Mouse (Mus musculus): ENCODE data around the gene Smarca2. TPM values are rescaled to one million over a fixed set of nuclear protein-coding genes. Genes with fewer than 3 reads are reported as not detected.

The Smarca2 gene
- total RNA-seq, 2 experiments from 2014 or later: 280 to 296 TPM

DNA sequence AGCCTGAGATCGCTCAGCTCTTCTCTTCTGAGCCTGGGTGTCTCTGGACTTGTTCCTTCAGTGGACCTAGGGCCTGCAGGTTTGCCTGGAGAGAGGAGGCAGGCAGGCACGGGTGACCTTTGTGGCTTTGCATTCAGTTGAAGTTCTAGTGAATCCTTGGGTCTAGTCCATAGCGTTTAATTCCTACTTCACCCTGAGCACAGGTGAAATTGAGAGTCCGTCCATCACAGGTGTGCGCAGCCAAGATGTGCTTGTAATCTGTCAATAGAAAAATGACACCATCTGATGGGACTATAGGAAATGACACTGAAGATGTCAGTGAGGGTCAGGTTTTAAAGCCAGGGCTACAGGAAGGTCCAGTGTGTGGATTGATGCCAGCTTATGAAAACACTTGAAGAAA lies 164.0 kb downstream of the Smarca2 start:
- TF ChIP-seq CTCF (IDR thresholded peaks at IDR 0.05): no peak
- no peak for DNase-seq (ENCODE audit: extremely low spot score in 1 of 2, low spot score in 2 of 2)
- Histone ChIP-seq H3K27ac (no peak overlapping the region), H3K4me3 (no peak overlapping the region)
- intact Hi-C loops (cut with DNase I): no loop called here

DNA sequence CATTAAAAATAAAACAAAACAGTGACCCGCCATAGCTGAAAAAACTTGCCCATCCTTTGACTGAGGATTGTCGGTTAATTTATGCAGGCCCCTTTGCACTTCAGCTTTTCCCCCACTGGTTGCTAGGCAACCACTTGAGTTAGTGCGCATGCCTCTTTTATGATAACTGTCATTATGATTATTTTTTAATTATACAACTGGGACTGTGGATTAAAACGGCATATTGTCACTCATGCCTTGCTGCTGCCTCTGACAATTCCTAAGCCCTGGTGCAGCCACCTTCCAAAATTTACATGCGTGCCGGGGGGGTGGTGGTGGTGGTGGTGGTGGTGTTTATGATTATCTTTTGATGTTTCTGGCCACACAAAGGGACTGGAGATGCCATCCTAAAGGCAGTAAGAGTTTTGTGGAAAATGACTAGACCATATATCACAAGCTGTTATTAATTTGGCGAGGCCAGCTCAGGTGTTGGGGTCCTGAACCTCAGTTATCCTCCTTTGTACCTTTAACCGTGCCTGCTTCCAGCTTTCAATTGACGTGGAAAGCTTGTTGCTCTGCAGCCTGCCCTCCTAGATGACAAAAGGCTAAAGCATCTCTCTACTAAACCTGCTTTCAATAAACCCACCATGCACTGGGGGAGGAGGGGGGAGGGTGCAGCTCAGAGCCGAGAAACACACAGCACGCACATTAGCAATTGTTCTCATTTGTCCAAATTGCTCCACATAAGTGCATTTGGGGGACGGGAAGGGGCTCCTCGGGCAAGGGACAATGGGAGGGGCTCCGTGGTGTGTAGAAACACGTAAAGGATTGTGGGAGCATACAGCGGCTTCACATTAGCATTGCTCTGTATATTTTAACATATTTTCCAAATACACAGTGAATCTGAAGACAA lies 165.0 kb downstream of the Smarca2 start:
- Histone ChIP-seq H3K27ac (peak overlapping the region; percentile 57), H3K4me3 (peak overlapping the region; percentile 32)
- peak in 1 of 2 experiments; percentile 40 for DNase-seq (ENCODE audit: extremely low spot score in 1 of 2, low spot score in 2 of 2)
- intact Hi-C loops (cut with DNase I): no loop called here
- no peak for TF ChIP-seq CTCF (IDR thresholded peaks at IDR 0.05)

DNA sequence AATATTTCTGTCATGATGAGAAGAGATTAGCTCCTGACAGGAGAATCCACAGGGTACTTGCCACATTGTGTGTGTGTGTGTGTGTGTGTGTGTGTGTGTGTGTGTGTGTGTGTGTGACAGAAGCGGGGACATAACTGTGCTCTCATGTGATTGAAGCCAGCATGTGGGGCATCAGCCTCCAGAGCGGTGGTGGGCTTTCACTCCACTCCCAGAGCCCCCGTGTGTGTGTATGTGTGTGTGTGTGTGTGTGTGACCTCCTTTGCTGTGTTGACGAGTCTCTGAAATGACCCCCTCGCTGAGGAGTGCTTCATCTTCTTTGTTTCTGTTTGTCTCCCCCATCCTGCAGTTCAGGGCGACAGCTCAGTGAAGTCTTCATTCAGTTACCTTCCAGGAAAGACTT lies 165.7 kb downstream of the Smarca2 start:
- no peak for DNase-seq (ENCODE audit: extremely low spot score in 1 of 2, low spot score in 2 of 2)
- intact Hi-C loops (cut with DNase I): no loop called here
- Histone ChIP-seq H3K4me3 (no peak overlapping the region), H3K27ac (no peak overlapping the region)
- TF ChIP-seq CTCF (IDR thresholded peaks at IDR 0.05): no peak

DNA sequence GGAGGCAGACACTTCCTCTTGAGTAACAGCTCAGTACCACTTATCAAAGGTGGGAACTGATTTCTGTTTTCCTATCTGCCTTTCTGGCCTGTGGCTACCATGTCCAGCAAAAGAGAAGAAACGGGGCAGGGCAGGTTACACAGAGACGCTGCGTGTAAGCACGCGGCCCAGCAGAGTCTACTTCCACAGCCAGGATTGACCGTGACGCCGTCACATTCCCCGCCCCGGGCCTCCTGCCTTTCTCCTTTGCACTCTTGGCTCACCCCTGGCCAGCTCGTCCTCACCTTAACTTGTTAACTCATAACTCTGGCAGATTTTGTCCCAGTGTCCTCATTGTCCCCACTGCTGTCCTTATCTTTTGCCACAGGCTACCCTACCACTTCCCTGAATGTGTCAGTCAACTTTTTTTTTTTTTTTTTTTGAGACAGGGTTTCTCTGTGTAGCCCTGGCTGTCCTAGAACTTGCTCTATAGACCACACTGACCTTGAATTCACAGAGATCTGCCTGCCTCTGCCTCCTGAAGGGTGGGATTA lies 167.3 kb downstream of the Smarca2 start:
- Histone ChIP-seq H3K4me3 (no peak overlapping the region), H3K27ac (no peak overlapping the region)
- TF ChIP-seq CTCF (IDR thresholded peaks at IDR 0.05): no peak
- intact Hi-C loops (cut with DNase I): no loop called here
- DNase-seq (ENCODE audit: extremely low spot score in 1 of 2, low spot score in 2 of 2): no peak

DNA sequence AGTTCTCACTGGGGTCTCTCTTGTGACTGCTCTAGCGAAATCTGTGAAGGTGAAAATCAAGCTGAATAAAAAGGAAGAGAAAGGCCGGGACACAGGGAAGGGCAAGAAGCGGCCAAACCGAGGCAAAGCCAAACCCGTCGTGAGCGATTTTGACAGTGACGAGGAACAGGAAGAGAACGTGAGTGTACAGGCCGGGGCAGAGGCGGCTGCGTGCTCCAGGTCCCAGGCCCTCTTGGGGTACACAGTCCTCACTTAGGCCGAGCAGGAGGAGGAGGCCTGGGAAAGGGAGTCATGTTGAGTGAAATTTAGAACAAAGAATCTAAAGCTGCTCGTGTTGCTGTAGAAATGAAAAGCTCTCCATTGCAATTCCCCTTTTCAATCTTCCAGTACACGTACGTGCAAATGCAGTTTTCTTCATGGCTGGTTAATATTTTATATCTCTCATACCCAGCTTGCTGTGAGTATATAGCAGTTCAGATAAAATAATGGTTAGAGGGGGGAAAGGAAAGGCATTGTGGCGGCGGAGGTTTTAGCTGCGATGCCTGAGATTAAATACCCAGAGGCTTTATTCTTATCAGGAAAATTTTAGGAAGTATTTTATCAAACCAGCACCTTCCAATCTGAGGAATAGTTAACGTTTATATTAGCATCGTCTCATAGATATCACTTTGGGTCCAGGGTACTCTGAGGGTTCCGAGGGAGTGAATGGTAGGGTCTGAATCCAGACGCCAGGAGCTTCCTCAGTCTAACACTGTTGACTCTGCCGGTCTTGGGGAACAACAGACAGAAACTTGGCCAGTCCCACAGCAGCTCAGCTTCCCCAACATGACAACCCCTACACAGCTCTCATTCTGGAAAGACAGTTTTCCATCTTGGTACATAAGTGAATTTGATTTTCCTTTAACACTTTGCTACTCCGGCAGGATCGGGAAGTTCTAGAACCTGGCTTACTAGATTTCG lies 171.5 kb downstream of the Smarca2 start:
- DNase-seq (ENCODE audit: extremely low spot score in 1 of 2, low spot score in 2 of 2): no peak
- TF ChIP-seq CTCF (IDR thresholded peaks at IDR 0.05): no peak
- intact Hi-C loops (cut with DNase I): no loop called here
- Histone ChIP-seq H3K4me3 (no peak overlapping the region), H3K27ac (no peak overlapping the region)

DNA sequence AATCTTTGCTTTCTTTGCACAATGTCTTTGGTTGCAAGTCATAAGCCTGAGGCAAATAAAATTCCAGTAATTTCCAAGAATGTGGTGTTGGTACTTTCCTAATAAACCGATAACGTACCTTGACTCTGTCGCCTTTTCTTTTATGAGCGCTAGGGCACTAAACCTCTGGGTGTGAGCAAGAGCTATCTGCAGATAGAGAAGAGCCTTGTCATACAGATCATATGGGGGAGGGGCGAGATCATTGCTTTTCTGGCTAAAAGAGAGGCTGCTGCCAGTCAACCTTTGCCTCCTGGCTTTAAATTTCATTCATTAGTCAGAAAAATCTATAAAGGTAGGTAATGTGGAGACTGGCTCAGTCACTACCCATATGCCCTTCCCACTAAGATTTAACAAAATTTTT lies 173.3 kb downstream of the Smarca2 start:
- intact Hi-C loops (cut with DNase I): no loop called here
- DNase-seq (ENCODE audit: extremely low spot score in 1 of 2, low spot score in 2 of 2): no peak
- TF ChIP-seq CTCF (IDR thresholded peaks at IDR 0.05): no peak
- no peak overlapping the region for H3K27ac ChIP-seq
- no peak overlapping the region for H3K4me3 ChIP-seq

DNA sequence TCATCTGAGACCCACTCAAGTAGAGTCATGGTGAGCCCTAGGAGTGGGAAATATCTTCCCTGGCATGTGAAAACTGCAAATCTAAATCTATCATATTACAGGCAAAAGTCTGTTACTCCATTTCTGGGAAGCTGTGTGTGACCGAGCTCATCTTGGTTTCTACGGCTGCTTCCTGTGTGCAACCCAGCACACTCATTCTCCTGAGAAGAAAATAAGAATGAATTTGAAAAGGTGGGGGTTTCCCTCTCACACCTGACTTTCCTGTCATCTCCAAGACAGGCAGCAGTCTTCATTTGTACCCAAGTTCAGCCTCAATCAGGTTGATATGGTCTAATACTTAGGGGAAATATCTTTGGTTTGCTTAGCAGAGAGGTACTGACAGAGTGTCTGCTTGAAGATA lies 176.4 kb downstream of the Smarca2 start:
- Histone ChIP-seq H3K27ac (no peak overlapping the region), H3K4me3 (no peak overlapping the region)
- TF ChIP-seq CTCF (IDR thresholded peaks at IDR 0.05): no peak
- no peak for DNase-seq (ENCODE audit: extremely low spot score in 1 of 2, low spot score in 2 of 2)
- intact Hi-C loops (cut with DNase I): no loop called here

DNA sequence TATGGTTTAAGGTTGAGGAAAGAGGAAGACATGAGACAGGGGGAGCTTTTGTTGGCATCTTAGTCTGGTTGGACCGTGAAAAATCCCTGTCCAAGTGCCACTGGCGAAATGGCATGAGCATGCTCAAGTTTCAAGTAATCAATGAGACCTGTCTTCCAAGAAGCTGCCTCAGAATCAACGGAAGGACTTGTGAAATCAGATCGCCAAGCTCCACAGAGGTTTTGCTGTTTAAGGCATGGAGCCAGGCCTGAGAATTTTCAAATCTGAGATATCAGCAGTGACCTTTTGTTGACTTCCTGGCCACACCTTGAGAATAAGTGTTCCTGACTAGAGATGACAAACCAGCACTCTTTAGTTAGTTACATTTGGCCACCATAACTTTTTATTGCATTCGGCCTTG lies 183.6 kb downstream of the Smarca2 start:
- Histone ChIP-seq H3K4me3 (no peak overlapping the region), H3K27ac (no peak overlapping the region)
- intact Hi-C loops (cut with DNase I): no loop called here
- DNase-seq (ENCODE audit: extremely low spot score in 1 of 2, low spot score in 2 of 2): no peak
- TF ChIP-seq CTCF (IDR thresholded peaks at IDR 0.05): no peak

DNA sequence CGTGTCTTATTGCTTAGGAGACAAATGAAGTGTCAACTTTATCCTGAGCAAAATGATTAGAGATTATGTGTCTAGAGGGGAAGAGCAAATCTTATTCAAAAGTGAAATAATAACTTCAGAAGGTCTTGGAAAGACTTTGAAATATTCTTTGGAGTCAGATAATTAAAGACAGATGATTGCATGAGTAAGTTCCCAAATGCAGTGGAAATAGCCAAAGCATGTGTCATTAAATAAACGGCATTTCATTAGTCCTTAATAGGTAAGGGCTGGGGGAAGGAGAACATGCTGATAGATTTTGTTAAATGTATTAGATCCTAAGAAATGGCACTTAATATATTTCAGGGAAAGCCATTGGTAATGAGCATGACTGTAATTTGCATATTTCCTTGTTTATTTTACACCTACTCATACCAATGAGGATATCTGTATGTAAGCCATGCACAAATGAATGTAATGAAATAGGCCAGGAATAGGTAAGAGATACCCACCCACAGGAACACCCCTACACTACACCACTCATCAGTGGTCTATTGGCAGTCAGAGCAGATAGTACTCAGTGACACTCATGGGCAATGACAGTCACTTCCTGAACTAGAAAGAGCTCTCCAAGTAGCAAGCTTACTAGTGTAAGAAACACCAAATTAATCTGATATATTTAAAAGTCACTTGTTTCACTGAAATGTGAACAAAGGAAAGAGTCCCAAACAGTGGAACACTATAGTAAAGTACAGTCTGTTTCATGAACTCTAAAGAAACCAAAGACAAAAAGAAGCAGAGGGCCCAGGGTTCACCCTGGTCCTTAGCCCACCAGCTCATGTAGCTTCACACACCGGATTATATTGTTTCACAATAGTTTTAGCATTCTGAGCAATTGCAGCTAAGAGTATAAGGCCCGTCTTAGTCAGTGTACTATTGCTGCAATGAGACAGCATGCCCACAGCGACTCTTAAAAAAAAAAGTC lies 185.8 kb downstream of the Smarca2 start:
- intact Hi-C loops (cut with DNase I): no loop called here
- Histone ChIP-seq H3K4me3 (no peak overlapping the region), H3K27ac (no peak overlapping the region)
- DNase-seq (ENCODE audit: extremely low spot score in 1 of 2, low spot score in 2 of 2): no peak
- TF ChIP-seq CTCF (IDR thresholded peaks at IDR 0.05): no peak

DNA sequence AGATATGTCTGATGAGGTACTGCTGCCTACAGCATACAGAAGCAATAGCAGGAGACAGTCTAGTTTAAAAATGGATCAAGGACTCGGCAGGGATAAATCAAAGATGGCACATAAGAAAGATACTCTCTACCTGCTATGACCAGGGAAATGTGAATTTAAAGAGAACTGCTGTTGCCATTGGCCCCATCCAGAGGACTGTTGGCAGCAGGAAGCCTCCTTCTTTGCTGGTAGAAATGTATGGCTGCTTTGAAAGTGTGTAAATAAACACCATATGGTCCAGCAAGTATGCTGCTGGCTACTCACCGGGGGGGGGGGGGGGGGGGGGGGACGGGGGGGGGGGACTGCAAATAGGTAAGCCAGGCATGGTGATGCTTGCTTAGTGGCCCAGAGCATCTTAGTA lies 189.5 kb downstream of the Smarca2 start:
- TF ChIP-seq CTCF (IDR thresholded peaks at IDR 0.05): no peak; the same call in 1 of the 2 replicates
- intact Hi-C loops (cut with DNase I): no loop called here

DNA sequence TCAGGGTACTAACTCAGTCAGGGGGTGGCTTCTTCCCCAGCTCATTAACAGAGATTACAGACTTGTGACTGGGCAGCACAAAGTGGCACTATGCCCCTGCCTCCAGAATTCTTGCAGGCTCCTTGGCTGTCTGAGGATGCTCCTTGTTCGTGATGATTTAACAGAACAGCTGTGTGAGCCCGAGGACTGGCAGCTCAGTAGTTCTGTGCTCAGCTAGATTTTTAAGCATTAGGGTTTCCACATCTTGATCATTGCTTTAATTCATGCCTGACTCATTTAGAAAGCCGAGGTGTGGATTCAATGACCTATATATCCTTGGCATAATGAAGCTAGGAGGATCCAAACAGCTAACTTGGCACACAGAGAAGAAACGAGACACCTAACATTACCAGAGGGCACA lies 191.2 kb downstream of the Smarca2 start:
- no peak for DNase-seq (ENCODE audit: extremely low spot score in 1 of 2, low spot score in 2 of 2)
- no peak overlapping the region for H3K27ac ChIP-seq
- H3K4me3 ChIP-seq: no peak overlapping the region
- intact Hi-C loops (cut with DNase I): no loop called here
- no peak for TF ChIP-seq CTCF (IDR thresholded peaks at IDR 0.05)

More for the DNA sequence above, 189.5 kb downstream of the Smarca2 start:
- Histone ChIP-seq H3K27ac (no peak overlapping the region), H3K4me3 (no peak overlapping the region)
- DNase-seq (ENCODE audit: extremely low spot score in 1 of 2, low spot score in 2 of 2): no peak
